Mouse (Mus musculus) olfactory bulb, adult 2 months (tissue): Measurements from ENCODE around the gene Spef2.
"Not testable (repeated sequence)": the region's sequence is repeated elsewhere in the genome, so short reads cannot be mapped to it uniquely, and the experiment has no call there.

ENCODE experiments used
- CTCF ChIP-seq: fragments of 200-500 bp; IDR thresholded peaks from 2 replicates; pipeline ENCODE4 v1.5.1; 2012; ENCODE audit warnings: low read depth, mild to moderate bottlenecking, low read length, moderate library complexity; ENCODE audit not compliant: insufficient read depth
- POLR2A ChIP-seq: fragments of 200-500 bp; IDR thresholded peaks from 2 replicates; pipeline ENCODE4 v1.6.1; 2012; ENCODE audit warnings: mild to moderate bottlenecking, low read depth, low read length, moderate library complexity; ENCODE audit not compliant: insufficient read depth

DNA sequence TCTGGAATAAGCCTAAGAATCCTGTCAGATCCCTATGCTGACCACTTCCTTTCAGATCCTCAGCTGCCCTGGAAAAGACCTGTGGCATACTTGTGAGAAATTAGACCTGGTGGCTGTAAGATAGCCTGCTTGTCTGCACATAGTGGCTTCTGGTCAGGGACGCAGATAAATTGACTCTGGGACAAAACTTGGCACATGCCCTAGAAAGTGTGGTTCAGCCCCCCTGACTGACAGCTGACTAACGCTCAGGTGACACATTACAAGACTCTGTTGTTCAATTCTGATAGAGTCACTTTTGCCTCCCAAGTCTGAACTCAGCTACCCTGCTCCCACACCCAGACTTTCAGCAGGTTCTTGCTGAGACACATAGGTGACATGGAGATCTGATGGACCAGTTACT lies 83.7 kb downstream of the Spef2 start:
- not testable (repeated sequence) for TF ChIP-seq CTCF, POLR2A
